Mouse (Mus musculus): ENCODE results near the gene Suz12. TPM values are rescaled to one million over a fixed set of nuclear protein-coding genes. Genes with fewer than 3 reads are reported as not detected.

Suz12 gene
- 20.9 and 23.7 TPM in 2 replicates for polyA plus RNA-seq (2015; fragmentation: Nextera tagmentation; extraction: Ambion mirVana)

- H3K27me3 ChIP-seq: no peaks in the 10 kb centered on the region
- peak; percentile 95 for ATAC-seq (replicated peaks; ENCODE audit: low FRiP score)
- peak within 1 kb of the TSS; percentile 72 for H3K4me2 ChIP-seq
- H3K36me3 ChIP-seq: peaks cover 16% of the 10 kb centered on the region
- peak within 1 kb of the TSS; percentile 93 for H3K4me3 ChIP-seq (replicated peaks)
- H3K27ac ChIP-seq: peak within 1 kb of the TSS; percentile 99
- 0 out of 2 replicates have a peak, but pooled peaks cover 7% of the 10 kb centered on the region for H3K4me1 ChIP-seq
- peak within 1 kb of the TSS; percentile 92 for H3K9ac ChIP-seq
- no peaks in the 10 kb centered on the region for H3K9me3 ChIP-seq (replicated peaks)
- under 1% methylated on average over 61 of the region's 74 CpGs for WGBS
Observed at GRCm38 (mm10) chr11:79992592-79993355, at the start of gene Suz12. Gene Suz12 (plus strand): TSS chr11:79993106.

GRCm38 (mm10) chr11:79943136-79943535 is 49.8 kb upstream of the Suz12 start:
- no peaks in the 10 kb centered on the region for H3K27me3 ChIP-seq
- WGBS: 95% methylated on average over 8 of the region's 8 CpGs
- no peaks in the 10 kb centered on the region for H3K4me1 ChIP-seq
- H3K36me3 ChIP-seq: peaks cover 94% of the 10 kb centered on the region
- no peak overlapping the region for H3K27ac ChIP-seq
- H3K9me3 ChIP-seq (replicated peaks): no peaks in the 10 kb centered on the region
- H3K4me2 ChIP-seq: no peak overlapping the region
- H3K4me3 ChIP-seq (replicated peaks): no peak overlapping the region
- H3K9ac ChIP-seq: no peak overlapping the region
- no peak for ATAC-seq (replicated peaks; ENCODE audit: low FRiP score)

GRCm38 (mm10) chr11:79943601-79944000 is 49.3 kb upstream of the Suz12 start:
- no peak overlapping the region for H3K4me3 ChIP-seq (replicated peaks)
- H3K4me1 ChIP-seq: no peaks in the 10 kb centered on the region
- no peaks in the 10 kb centered on the region for H3K27me3 ChIP-seq
- no peak overlapping the region for H3K9ac ChIP-seq
- no peaks in the 10 kb centered on the region for H3K9me3 ChIP-seq (replicated peaks)
- no peak overlapping the region for H3K4me2 ChIP-seq
- no peak for ATAC-seq (replicated peaks; ENCODE audit: low FRiP score)
- 84% methylated on average over 7 of the region's 7 CpGs for WGBS
- peaks cover 95% of the 10 kb centered on the region for H3K36me3 ChIP-seq
- no peak overlapping the region for H3K27ac ChIP-seq

- Histone ChIP-seq H3K9me3 (replicated peaks) (no peaks in the 10 kb centered on the region), H3K36me3 (peaks cover 93% of the 10 kb centered on the region), H3K27ac (no peak overlapping the region), H3K9ac (no peak overlapping the region), H3K27me3 (no peaks in the 10 kb centered on the region), H3K4me2 (no peak overlapping the region), H3K4me1 (no peaks in the 10 kb centered on the region), H3K4me3 (replicated peaks) (no peak overlapping the region)
- WGBS: 95% methylated on average over 3 of the region's 3 CpGs
- ATAC-seq (replicated peaks; ENCODE audit: low FRiP score): no peak
Observed at GRCm38 (mm10) chr11:79947265-79947664, 45.6 kb upstream of the Suz12 start.

GRCm38 (mm10) chr11:79961346-79962124 is 31.4 kb upstream of the Suz12 start:
- Histone ChIP-seq H3K9me3 (replicated peaks) (no peaks in the 10 kb centered on the region), H3K4me2 (peak overlapping the region; percentile 77), H3K4me3 (replicated peaks) (peak overlapping the region; percentile 84), H3K36me3 (peaks cover 35% of the 10 kb centered on the region), H3K27ac (peak overlapping the region; percentile 87), H3K27me3 (0 out of 2 replicates have a peak, but pooled peaks cover 18% of the 10 kb centered on the region), H3K9ac (peak overlapping the region; percentile 70), H3K4me1 (peaks cover 12% of the 10 kb centered on the region)
- peak; percentile 48 for ATAC-seq (replicated peaks; ENCODE audit: low FRiP score)
- 5% methylated on average over 27 of the region's 27 CpGs for WGBS

- peak; percentile 97 for ATAC-seq (replicated peaks; ENCODE audit: low FRiP score)
- Histone ChIP-seq H3K9me3 (replicated peaks) (no peaks in the 10 kb centered on the region), H3K4me3 (replicated peaks) (peak within 1 kb of the TSS; percentile 84), H3K4me2 (peak within 1 kb of the TSS; percentile 77), H3K36me3 (peaks cover 27% of the 10 kb centered on the region), H3K9ac (peak within 1 kb of the TSS; percentile 70), H3K4me1 (peaks cover 12% of the 10 kb centered on the region), H3K27ac (peak within 1 kb of the TSS; percentile 87), H3K27me3 (0 out of 2 replicates have a peak, but pooled peaks cover 18% of the 10 kb centered on the region)
- WGBS: under 1% methylated on average over 46 of the region's 46 CpGs
Observed at GRCm38 (mm10) chr11:79962125-79962876, 30.6 kb upstream of the Suz12 start, which contains the start of gene Utp6. Gene Utp6 (minus strand): TSS chr11:79962390.

- Histone ChIP-seq H3K27ac (no peak overlapping the region), H3K27me3 (0 out of 2 replicates have a peak, but pooled peaks cover 18% of the 10 kb centered on the region), H3K36me3 (peaks cover 22% of the 10 kb centered on the region), H3K4me2 (peak overlapping the region; percentile 67), H3K4me1 (peaks cover 12% of the 10 kb centered on the region), H3K9me3 (replicated peaks) (no peaks in the 10 kb centered on the region), H3K4me3 (replicated peaks) (peak overlapping the region; percentile 84), H3K9ac (peak overlapping the region; percentile 29)
- no peak for ATAC-seq (replicated peaks; ENCODE audit: low FRiP score)
- WGBS: 1% methylated on average over 9 of the region's 9 CpGs
Observed at GRCm38 (mm10) chr11:79962877-79963183, 30.1 kb upstream of the Suz12 start.

- no peak overlapping the region for H3K27ac ChIP-seq
- H3K36me3 ChIP-seq: peaks cover 16% of the 10 kb centered on the region
- ATAC-seq (replicated peaks; ENCODE audit: low FRiP score): no peak
- H3K4me1 ChIP-seq: peaks cover 12% of the 10 kb centered on the region
- H3K9ac ChIP-seq: no peak overlapping the region
- 0 out of 2 replicates have a peak overlapping the region, but pooled peaks have one; percentile 5 for H3K4me3 ChIP-seq (replicated peaks)
- no peaks in the 10 kb centered on the region for H3K9me3 ChIP-seq (replicated peaks)
- H3K27me3 ChIP-seq: 0 out of 2 replicates have a peak, but pooled peaks cover 18% of the 10 kb centered on the region
- peak overlapping the region; percentile 67 for H3K4me2 ChIP-seq
- 29% methylated on average over 8 of the region's 8 CpGs for WGBS
Observed at GRCm38 (mm10) chr11:79963212-79963974, 29.5 kb upstream of the Suz12 start.

GRCm38 (mm10) chr11:79965896-79966295 is 27.0 kb upstream of the Suz12 start:
- WGBS: 36% methylated on average over 8 of the region's 8 CpGs
- Histone ChIP-seq H3K4me3 (replicated peaks) (no peak overlapping the region), H3K4me1 (peaks cover 10% of the 10 kb centered on the region)

GRCm38 (mm10) chr11:79967752-79968151 is 25.2 kb upstream of the Suz12 start:
- Histone ChIP-seq H3K27me3 (peaks cover 22% of the 10 kb centered on the region), H3K27ac (no peak overlapping the region), H3K9ac (no peak overlapping the region), H3K36me3 (no peaks in the 10 kb centered on the region), H3K4me2 (0 out of 2 replicates have a peak overlapping the region, but pooled peaks have one; percentile 3), H3K4me1 (peaks cover 5% of the 10 kb centered on the region; the same call in 1 of the 2 replicates), H3K4me3 (replicated peaks) (no peak overlapping the region), H3K9me3 (replicated peaks) (no peaks in the 10 kb centered on the region)
- 65% methylated on average over 10 of the region's 10 CpGs for WGBS
- ATAC-seq (replicated peaks; ENCODE audit: low FRiP score): no peak

More at GRCm38 (mm10) chr11:79965896-79966295, 27.0 kb upstream of the Suz12 start:
- H3K4me2 ChIP-seq: no peak overlapping the region
- H3K27ac ChIP-seq: no peak overlapping the region
- 0 out of 2 replicates have a peak, but pooled peaks cover 18% of the 10 kb centered on the region for H3K27me3 ChIP-seq
- no peak for ATAC-seq (replicated peaks; ENCODE audit: low FRiP score)
- H3K9me3 ChIP-seq (replicated peaks): no peaks in the 10 kb centered on the region
- no peak overlapping the region for H3K9ac ChIP-seq
- no peaks in the 10 kb centered on the region for H3K36me3 ChIP-seq

- no peak overlapping the region for H3K27ac ChIP-seq
- H3K4me2 ChIP-seq: peak overlapping the region; percentile 94
- no peak overlapping the region for H3K9ac ChIP-seq
- peaks cover 32% of the 10 kb centered on the region for H3K27me3 ChIP-seq
- 11% methylated on average over 8 of the region's 8 CpGs for WGBS
- H3K36me3 ChIP-seq: no peaks in the 10 kb centered on the region
- H3K4me1 ChIP-seq: peaks cover 18% of the 10 kb centered on the region
- peak overlapping the region; percentile 54 for H3K4me3 ChIP-seq (replicated peaks)
- no peak for ATAC-seq (replicated peaks; ENCODE audit: low FRiP score)
- H3K9me3 ChIP-seq (replicated peaks): no peaks in the 10 kb centered on the region
Observed at GRCm38 (mm10) chr11:79973133-79973532, 19.8 kb upstream of the Suz12 start.
